Mouse (Mus musculus) layer of hippocampus, adult 2 months (tissue): ENCODE results near the gene Pclaf. TPM values are rescaled to one million over a fixed set of nuclear protein-coding genes. Genes with fewer than 3 reads are reported as not detected.

ENCODE experiments used
- DNase-seq, 2 experiments: peaks; one replicate each; pipeline ENCODE4 v3.0.0; 2022; ENCODE audit warnings: low spot score in 2 of 2
- H3K27ac ChIP-seq: fragments of 200-600 bp; 2 replicates; pipeline ENCODE4 v1.8.1; 2022
- H3K4me3 ChIP-seq: fragments of 200-600 bp; 2 replicates; pipeline ENCODE4 v1.8.1; 2022; ENCODE audit warnings: mild to moderate bottlenecking
- CTCF ChIP-seq: fragments of 200-600 bp; conservative IDR thresholded peaks from 2 replicates; pipeline ENCODE4 v1.8.1; 2022; ENCODE audit warnings: antibody characterized with exemption, mild to moderate bottlenecking, moderate library complexity
- total RNA-seq, 2 experiments: library from RNA; stranded (reverse); gene quantifications; 2 replicates each; pipeline ENCODE4 v1.2.3; 2021

The Pclaf gene
- total RNA-seq, 2 experiments from 2014 or later, result 0.64 to 0.97 TPM

DNA sequence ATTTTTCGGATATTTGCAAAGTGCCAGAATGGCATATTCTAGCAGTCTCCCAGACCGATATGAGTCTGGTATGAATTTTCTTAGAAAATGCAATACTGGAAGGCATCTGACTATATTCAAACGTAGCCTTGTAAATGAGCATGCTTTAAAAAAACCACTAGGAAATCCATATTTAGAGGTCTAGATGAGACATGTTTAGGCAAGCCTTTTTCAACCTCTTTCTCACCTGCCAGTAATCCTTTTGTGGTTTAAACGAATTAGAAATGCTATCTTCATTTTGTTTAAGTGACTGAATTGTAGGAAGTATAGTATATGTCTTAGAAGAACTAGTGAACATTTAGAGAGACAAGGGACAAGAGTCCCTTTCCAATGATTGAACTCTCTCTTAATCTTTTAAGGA is 19.8 kb downstream of the Pclaf start:
- TF ChIP-seq CTCF, result no peak
- DNase-seq, result no peak
- Histone ChIP-seq H3K4me3 (peak overlapping the region; percentile 82), H3K27ac (peak overlapping the region; percentile 90)

DNA sequence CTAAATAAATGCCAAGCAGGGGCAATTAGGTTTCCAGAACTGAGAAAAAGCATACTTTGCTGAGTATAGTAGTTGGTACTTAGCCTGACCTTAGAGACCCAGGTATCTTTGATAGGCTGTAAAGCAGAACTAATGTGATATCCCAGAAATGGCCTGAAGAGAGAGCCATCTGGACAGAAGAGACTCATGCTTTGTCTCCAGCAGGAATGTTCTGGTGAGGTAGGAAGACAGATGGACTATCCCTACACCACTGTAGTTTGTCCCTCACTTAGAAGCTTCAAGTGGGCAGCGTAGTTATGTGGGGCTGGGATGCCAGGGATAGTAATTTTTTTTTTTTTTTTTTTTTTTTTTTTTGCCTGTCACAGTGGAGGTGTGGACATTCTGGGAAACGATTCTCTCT is 23.9 kb downstream of the Pclaf start:
- Histone ChIP-seq H3K27ac (peak overlapping the region; percentile 4), H3K4me3 (no peak overlapping the region)
- no peak for DNase-seq
- TF ChIP-seq CTCF, result no peak

DNA sequence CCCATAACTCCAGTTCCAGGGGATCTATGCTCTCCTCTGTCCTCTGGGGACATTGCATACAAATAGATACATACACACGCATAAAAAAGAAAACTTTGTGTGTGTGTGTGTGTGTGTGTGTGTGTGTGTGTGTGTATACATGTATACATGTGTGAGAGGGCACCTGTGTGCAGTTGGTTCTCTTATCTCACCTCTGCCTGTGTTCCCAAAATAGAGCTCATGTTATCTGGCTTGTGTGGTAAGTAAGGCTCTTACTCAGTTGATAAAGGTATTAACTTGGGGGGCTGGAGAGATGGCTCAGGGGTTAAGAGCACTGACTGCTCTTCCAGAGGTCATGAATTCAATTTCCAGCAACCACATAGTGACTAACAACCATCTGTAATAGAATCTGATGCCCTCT is 27.0 kb downstream of the Pclaf start:
- DNase-seq, result no peak
- peak; percentile 15; the same call in 1 of the 2 replicates for TF ChIP-seq CTCF
- Histone ChIP-seq H3K4me3 (no peak overlapping the region), H3K27ac (no peak overlapping the region)

DNA sequence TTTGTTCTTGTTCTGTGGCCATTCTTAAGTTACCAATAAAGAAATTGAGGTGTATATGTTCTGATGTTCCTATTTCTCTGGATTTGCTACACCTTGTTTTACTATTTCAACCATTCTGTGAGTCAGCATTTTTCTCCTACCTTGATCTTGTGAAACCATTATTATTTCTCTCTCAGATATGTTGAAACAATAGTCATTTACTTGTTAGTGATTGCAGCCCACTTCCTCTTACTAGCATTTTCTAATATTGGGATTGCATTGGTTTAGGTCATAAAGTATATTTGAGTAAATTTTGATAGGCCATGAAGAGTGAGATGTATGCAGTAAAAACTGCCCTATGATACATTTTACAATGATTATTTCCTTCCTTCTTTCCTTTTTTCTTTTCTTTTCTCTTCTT is 38.4 kb downstream of the Pclaf start:
- TF ChIP-seq CTCF, result no peak
- H3K4me3 ChIP-seq, result no peak overlapping the region

DNA sequence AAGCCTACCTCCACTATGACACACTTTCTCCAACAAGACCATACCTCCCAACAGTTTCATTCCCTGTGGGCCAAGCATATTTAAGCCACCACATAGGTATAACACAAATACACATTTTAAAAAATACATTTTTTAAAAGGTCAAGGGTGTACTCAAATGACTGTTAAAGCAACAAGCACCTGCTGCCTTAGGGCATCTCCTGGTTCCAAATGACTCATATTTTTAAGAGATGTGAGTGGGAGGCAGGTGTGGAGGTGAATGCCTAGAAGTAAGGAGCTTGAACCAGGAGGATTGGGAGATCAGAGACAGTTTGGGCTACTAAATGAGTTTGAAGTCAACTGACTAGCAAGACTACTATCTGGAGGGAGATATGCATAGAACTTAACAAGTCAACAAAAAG is 39.8 kb downstream of the Pclaf start:
- TF ChIP-seq CTCF, result no peak
- H3K4me3 ChIP-seq, result no peak overlapping the region
- H3K27ac ChIP-seq, result no peak overlapping the region
- no peak for DNase-seq

More for the DNA sequence above, 38.4 kb downstream of the Pclaf start:
- H3K27ac ChIP-seq, result no peak overlapping the region
- no peak for DNase-seq

DNA sequence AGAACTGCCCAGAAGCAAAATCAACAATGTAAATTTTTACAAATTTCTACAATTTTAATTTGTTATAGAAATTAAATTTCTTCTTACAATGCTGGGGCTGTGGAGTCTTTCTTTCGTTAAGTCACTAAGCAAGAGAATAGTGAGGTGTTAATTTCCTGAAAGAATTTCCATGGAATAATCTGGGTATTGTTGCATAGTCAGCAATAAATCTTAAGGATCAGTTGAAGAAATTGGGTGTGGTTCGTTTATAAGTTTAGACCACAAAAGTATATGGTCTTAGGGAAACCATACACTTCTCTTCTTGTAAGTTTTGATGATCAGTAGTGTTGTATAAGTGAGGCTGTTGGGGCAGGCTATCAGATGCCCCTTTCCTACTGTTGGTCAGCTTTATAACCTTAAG is 47.5 kb downstream of the Pclaf start:
- DNase-seq, result no peak
- TF ChIP-seq CTCF, result no peak
- H3K27ac ChIP-seq, result no peak overlapping the region
- H3K4me3 ChIP-seq, result no peak overlapping the region

DNA sequence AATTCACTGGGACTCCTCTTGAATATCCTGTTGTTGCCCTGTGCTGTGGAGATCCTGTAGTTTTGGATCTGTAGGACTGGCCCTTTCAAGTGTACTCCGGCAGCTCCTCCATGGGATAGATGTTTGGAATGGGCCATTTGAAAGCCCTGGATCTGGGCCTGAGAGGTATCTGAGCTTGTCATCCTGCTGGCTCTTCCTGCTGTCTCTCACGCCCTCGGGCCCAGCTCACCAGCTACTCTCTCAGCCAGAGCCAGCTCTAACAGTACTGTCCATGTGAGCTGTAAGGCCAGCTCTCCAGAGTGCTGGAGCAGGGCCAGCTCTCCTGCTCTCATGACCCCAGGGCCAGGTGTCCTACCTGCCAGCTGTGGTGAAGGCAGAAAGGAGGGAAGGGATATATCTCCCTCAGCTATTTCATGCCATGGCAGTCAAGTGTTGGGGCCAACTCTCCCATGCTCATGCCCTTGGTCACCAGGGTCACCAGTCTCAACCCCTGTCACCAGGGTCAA is 61.1 kb downstream of the Pclaf start:
- TF ChIP-seq CTCF, result no peak
- Histone ChIP-seq H3K27ac (no peak overlapping the region), H3K4me3 (no peak overlapping the region)
- no peak for DNase-seq

Other genes starting within 250 kb of the Pclaf start
- 100 to 1,000 TPM; 199 to 204 TPM for gene Oaz2, start 222.2 kb upstream of the Pclaf start, total RNA-seq
- gene Zfp609, start 62.7 kb upstream of the Pclaf start, total RNA-seq, result 10 to 100 TPM; 54.2 to 62.2 TPM
- 10 to 100 TPM; 39.0 to 41.2 TPM for gene Trip4, start 18.6 kb downstream of the Pclaf start, total RNA-seq
- gene Csnk1g1, start 18.7 kb downstream of the Pclaf start, total RNA-seq, result 10 to 100 TPM; 41.6 to 44.0 TPM
- 100 to 1,000 TPM; 195 to 201 TPM for gene Ppib, start 170.0 kb downstream of the Pclaf start, total RNA-seq
- gene Snx22, start 179.5 kb downstream of the Pclaf start, total RNA-seq, result 1 to 10 TPM; 4.6 to 6.9 TPM
- 10 to 100 TPM; 85.5 to 86.1 TPM for gene Snx1, start 236.3 kb downstream of the Pclaf start, total RNA-seq
- 10 to 100 TPM; 25.9 to 26.3 TPM for gene Ciao2a, start 236.4 kb downstream of the Pclaf start, total RNA-seq